Mouse (Mus musculus): Measurements from ENCODE around the gene Gm20425. TPM values are rescaled to one million over a fixed set of nuclear protein-coding genes. Genes with fewer than 3 reads are reported as not detected.

Gm20425 gene
- polyA plus RNA-seq, 1 experiment from 2014 or later = not detected

DNA sequence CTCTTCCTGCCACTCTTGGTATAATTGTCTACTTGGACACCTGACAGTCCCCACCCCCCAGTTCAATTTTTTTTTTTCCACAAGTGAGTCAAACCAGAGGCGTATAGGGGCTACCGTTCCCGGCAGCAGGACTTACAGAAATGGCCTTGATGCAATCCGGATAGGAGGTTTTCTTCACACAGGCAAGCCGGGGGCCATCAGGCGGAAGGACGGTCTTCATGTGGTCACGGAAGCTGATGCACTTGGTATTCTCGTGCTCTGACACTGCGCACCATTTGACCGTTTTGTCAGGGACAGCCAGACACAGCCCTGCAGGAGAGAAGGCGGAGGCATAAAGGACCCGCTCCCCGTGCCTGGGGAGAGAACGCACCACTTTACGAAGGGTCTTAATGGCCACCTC, 2.3 kb downstream of the Gm20425 start:
- Histone ChIP-seq H3K27me3 (replicated peaks; ENCODE audit: control insufficient read depth, insufficient read depth, low read length) (no peaks in the 10 kb centered on the region), H3K4me3 (ENCODE audit: low read length) (no peak overlapping the region), H3K36me3 (ENCODE audit: control insufficient read depth, insufficient read depth, low read length) (no peaks in the 10 kb centered on the region), H3K4me2 (ENCODE audit: low read length) (no peak overlapping the region), H3K27ac (ENCODE audit: low read depth, low read length) (no peak overlapping the region), H3K9me3 (ENCODE audit: control insufficient read depth, low read length) (no peaks in the 10 kb centered on the region), H3K9ac (ENCODE audit: low read depth, low read length) (no peak overlapping the region), H3K4me1 (ENCODE audit: control insufficient read depth, insufficient read depth, low read depth, low read length) (peaks cover 6% of the 10 kb centered on the region)
- 89% methylated on average over 16 of the region's 16 CpGs for WGBS
- no peak for ATAC-seq

DNA sequence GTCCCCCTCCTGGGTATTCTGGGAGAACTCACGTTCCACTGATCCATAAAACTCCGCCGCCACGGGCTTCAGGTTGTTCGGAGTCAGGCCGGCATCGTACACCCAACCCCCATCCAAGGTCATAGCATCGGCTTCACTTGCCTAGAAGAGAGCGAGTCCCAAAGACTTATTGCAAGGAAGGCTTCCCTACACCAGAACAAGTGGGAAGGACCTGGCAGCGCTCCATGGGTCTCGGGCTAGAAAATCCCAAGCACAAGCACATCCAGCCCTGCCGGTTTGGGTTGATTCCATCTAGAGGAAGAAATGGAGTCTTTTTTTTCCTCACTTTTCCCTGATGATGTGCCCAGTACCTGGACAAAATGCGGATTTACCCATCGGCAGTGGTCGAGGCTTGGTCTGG, 3.3 kb downstream of the Gm20425 start:
- no peak overlapping the region for H3K4me2 ChIP-seq (ENCODE audit: low read length)
- H3K4me3 ChIP-seq (ENCODE audit: low read length) = no peak overlapping the region
- H3K27ac ChIP-seq (ENCODE audit: low read depth, low read length) = no peak overlapping the region
- H3K9me3 ChIP-seq (ENCODE audit: control insufficient read depth, low read length) = no peaks in the 10 kb centered on the region
- H3K27me3 ChIP-seq (replicated peaks; ENCODE audit: control insufficient read depth, insufficient read depth, low read length) = no peaks in the 10 kb centered on the region
- no peak for ATAC-seq
- H3K9ac ChIP-seq (ENCODE audit: low read depth, low read length) = no peak overlapping the region
- 94% methylated on average over 15 of the region's 15 CpGs for WGBS
- no peaks in the 10 kb centered on the region for H3K36me3 ChIP-seq (ENCODE audit: control insufficient read depth, insufficient read depth, low read length)
- H3K4me1 ChIP-seq (ENCODE audit: control insufficient read depth, insufficient read depth, low read depth, low read length) = peaks cover 6% of the 10 kb centered on the region

DNA sequence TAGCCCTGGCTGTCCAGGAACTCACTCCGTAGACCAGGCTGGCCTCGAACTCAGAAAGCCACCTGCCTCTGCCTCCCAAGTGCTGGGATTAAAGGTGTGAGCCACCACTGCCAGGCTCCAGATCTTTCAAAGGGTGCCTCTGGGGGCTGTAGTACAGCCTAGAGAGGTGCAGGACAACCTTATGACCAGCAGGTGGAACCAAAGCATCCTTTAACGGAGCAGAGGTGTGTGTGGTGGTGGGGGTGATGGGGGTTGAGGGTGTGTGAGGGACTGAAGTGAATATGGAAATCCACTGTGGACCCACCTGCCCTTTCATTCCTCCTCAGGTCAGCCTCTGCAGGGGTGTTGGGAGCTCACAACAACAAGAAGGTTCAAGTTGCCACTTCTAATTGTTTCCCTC, 4.6 kb downstream of the Gm20425 start:
- 61% methylated on average over 3 of the region's 3 CpGs for WGBS
- H3K36me3 ChIP-seq (ENCODE audit: control insufficient read depth, insufficient read depth, low read length) = no peaks in the 10 kb centered on the region
- no peaks in the 10 kb centered on the region for H3K27me3 ChIP-seq (replicated peaks; ENCODE audit: control insufficient read depth, insufficient read depth, low read length)
- no peak overlapping the region for H3K27ac ChIP-seq (ENCODE audit: low read depth, low read length)
- no peak overlapping the region for H3K4me3 ChIP-seq (ENCODE audit: low read length)
- H3K4me2 ChIP-seq (ENCODE audit: low read length) = no peak overlapping the region
- no peak for ATAC-seq
- H3K4me1 ChIP-seq (ENCODE audit: control insufficient read depth, insufficient read depth, low read depth, low read length) = peaks cover 3% of the 10 kb centered on the region
- no peak overlapping the region for H3K9ac ChIP-seq (ENCODE audit: low read depth, low read length)
- H3K9me3 ChIP-seq (ENCODE audit: control insufficient read depth, low read length) = no peaks in the 10 kb centered on the region

- H3K27me3 ChIP-seq (replicated peaks; ENCODE audit: control insufficient read depth, insufficient read depth, low read length) = no peaks in the 10 kb centered on the region
- H3K27ac ChIP-seq (ENCODE audit: low read depth, low read length) = no peak overlapping the region
- no peaks in the 10 kb centered on the region for H3K9me3 ChIP-seq (ENCODE audit: control insufficient read depth, low read length)
- H3K4me1 ChIP-seq (ENCODE audit: control insufficient read depth, insufficient read depth, low read depth, low read length) = no peaks in the 10 kb centered on the region
- no peak overlapping the region for H3K4me3 ChIP-seq (ENCODE audit: low read length)
- no peak overlapping the region for H3K4me2 ChIP-seq (ENCODE audit: low read length)
- H3K36me3 ChIP-seq (ENCODE audit: control insufficient read depth, insufficient read depth, low read length) = no peaks in the 10 kb centered on the region
- WGBS = 97% methylated on average over 7 of the region's 7 CpGs
- H3K9ac ChIP-seq (ENCODE audit: low read depth, low read length) = no peak overlapping the region
- ATAC-seq = no peak
Observed at GRCm38 (mm10) chr9:103224721-103225120, 5.4 kb downstream of the Gm20425 start.

DNA sequence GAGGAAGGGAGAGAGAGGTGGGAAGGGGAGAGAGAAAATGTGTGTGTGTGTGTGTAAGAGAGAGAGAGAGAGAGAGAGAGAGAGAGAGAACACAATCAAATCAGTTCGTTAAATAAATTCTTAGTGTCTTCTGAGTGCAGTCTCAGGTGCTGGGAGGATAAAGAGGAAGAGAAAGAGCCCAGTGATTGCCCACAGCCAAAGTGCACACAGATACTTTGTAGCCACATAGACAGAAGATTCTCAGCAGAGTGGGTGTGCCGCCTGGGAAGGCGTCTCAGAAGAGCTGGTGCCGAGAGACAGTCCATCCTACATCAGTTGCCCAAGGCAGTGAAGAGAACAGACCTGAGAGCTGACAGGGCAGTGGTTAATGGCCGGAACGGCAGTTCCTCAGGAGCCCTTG, 15.8 kb downstream of the Gm20425 start:
- Histone ChIP-seq H3K4me1 (ENCODE audit: control insufficient read depth, insufficient read depth, low read depth, low read length) (no peaks in the 10 kb centered on the region), H3K9ac (ENCODE audit: low read depth, low read length) (no peak overlapping the region), H3K9me3 (ENCODE audit: control insufficient read depth, low read length) (no peaks in the 10 kb centered on the region), H3K4me3 (ENCODE audit: low read length) (no peak overlapping the region), H3K27ac (ENCODE audit: low read depth, low read length) (no peak overlapping the region), H3K36me3 (ENCODE audit: control insufficient read depth, insufficient read depth, low read length) (no peaks in the 10 kb centered on the region), H3K4me2 (ENCODE audit: low read length) (no peak overlapping the region), H3K27me3 (replicated peaks; ENCODE audit: control insufficient read depth, insufficient read depth, low read length) (no peaks in the 10 kb centered on the region)
- WGBS = 79% methylated on average over 6 of the region's 6 CpGs
- no peak for ATAC-seq

DNA sequence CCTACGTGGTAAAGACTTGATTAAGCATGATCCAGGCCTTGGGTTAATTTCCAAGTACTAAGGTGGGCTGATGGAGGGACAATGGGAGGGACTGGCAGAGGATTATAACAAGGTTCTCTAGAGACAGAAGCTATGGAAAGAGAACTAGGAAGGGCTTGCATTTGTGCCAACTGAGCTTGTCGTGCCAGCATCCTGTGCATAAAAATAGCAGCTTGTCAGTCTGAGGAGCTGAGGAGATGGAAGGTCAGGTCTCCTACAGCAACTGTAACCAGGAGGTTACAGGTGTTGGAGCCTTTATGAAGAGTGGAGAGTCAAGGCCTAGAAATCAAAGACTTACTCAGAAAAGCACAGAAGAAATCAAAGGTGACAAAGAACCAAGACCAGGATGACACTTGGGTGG, 16.5 kb downstream of the Gm20425 start:
- WGBS = 58% methylated on average over 2 of the region's 2 CpGs
- Histone ChIP-seq H3K4me3 (ENCODE audit: low read length) (no peak overlapping the region), H3K4me2 (ENCODE audit: low read length) (no peak overlapping the region), H3K9ac (ENCODE audit: low read depth, low read length) (no peak overlapping the region), H3K27me3 (replicated peaks; ENCODE audit: control insufficient read depth, insufficient read depth, low read length) (no peaks in the 10 kb centered on the region), H3K27ac (ENCODE audit: low read depth, low read length) (no peak overlapping the region), H3K4me1 (ENCODE audit: control insufficient read depth, insufficient read depth, low read depth, low read length) (no peaks in the 10 kb centered on the region), H3K9me3 (ENCODE audit: control insufficient read depth, low read length) (no peaks in the 10 kb centered on the region), H3K36me3 (ENCODE audit: control insufficient read depth, insufficient read depth, low read length) (no peaks in the 10 kb centered on the region)
- no peak for ATAC-seq

DNA sequence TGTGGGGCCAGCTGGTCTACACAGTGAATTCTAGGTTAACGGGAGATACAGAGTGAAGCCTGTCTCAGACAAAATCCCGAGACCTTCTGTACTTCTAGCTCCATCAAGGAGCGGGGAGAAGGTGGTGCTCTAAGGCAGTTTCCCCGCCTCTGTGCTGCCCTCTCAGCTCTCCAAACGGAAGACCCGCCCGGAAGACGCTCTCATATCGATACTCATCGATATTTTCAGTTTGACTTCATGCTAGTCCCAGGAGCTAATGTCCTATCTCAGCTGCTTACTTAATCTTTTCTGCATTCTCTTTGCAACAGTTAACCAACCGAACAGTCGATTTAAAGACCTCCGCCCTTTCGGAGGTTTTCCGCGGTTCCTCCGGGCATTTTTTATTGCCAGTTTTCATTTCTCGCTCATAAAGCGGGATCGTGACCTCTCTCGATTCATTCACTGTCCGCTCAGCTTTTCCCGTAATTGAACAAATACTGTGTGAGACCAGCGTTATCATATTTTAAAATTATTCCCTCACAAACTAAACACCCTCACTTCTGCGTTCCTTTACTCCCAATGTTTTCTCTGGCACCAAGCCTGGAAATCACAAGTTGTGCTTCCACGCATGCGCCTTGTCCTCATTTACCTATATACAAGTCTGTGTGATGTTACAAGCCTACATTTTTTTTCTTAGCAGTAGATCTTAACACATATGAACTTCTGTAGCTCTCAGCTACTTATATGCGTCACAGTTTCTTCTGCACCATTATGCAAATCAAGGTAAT, 17.3 kb downstream of the Gm20425 start:
- no peak overlapping the region; the same call in 1 of the 2 replicates for H3K4me3 ChIP-seq (ENCODE audit: low read length)
- peak overlapping the region; percentile 0; the same call in 1 of the 2 replicates for H3K4me2 ChIP-seq (ENCODE audit: low read length)

DNA sequence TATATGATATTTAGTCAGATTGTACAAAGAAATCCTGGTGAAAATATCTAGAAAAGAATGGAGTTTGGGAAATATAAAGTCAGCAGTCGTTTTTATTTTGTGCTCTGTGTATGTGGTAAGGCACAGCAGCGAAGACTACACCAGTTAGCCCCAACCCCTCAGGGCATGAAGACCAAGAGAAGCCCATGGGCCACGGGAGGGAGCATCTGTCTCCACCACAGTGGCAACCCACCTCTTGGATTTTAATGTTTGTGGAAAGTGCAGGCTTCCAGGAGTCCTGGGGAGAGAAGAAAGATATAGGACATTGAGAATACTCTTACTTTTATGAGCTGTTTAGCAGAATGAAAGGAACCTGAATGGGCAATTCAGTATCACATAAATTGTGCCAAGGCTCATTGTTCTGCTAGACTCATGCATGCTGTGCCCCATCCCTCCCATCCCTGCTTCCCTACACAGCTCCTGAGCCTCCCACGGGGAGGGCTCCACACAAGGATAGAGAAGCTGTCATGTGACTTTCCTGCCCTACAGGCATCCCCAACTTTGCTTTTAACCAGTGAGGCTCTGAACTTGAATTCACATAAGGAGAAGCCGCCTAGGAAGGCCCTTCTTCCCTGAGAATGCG, 21.2 kb downstream of the Gm20425 start:
- WGBS = 46% methylated on average over 6 of the region's 6 CpGs
- Histone ChIP-seq H3K4me3 (ENCODE audit: low read length) (no peak overlapping the region), H3K36me3 (ENCODE audit: control insufficient read depth, insufficient read depth, low read length) (no peaks in the 10 kb centered on the region), H3K4me1 (ENCODE audit: control insufficient read depth, insufficient read depth, low read depth, low read length) (no peaks in the 10 kb centered on the region), H3K27me3 (replicated peaks; ENCODE audit: control insufficient read depth, insufficient read depth, low read length) (no peaks in the 10 kb centered on the region), H3K9me3 (ENCODE audit: control insufficient read depth, low read length) (no peaks in the 10 kb centered on the region), H3K9ac (ENCODE audit: low read depth, low read length) (no peak overlapping the region), H3K4me2 (ENCODE audit: low read length) (no peak overlapping the region), H3K27ac (ENCODE audit: low read depth, low read length) (no peak overlapping the region)
- no peak for ATAC-seq

More for the DNA sequence above, 17.3 kb downstream of the Gm20425 start:
- Histone ChIP-seq H3K9ac (ENCODE audit: low read depth, low read length) (no peak overlapping the region), H3K4me1 (ENCODE audit: control insufficient read depth, insufficient read depth, low read depth, low read length) (no peaks in the 10 kb centered on the region), H3K27ac (ENCODE audit: low read depth, low read length) (no peak overlapping the region), H3K9me3 (ENCODE audit: control insufficient read depth, low read length) (no peaks in the 10 kb centered on the region), H3K36me3 (ENCODE audit: control insufficient read depth, insufficient read depth, low read length) (no peaks in the 10 kb centered on the region), H3K27me3 (replicated peaks; ENCODE audit: control insufficient read depth, insufficient read depth, low read length) (no peaks in the 10 kb centered on the region)
- 68% methylated on average over 28 of the region's 28 CpGs for WGBS
- ATAC-seq = no peak

DNA sequence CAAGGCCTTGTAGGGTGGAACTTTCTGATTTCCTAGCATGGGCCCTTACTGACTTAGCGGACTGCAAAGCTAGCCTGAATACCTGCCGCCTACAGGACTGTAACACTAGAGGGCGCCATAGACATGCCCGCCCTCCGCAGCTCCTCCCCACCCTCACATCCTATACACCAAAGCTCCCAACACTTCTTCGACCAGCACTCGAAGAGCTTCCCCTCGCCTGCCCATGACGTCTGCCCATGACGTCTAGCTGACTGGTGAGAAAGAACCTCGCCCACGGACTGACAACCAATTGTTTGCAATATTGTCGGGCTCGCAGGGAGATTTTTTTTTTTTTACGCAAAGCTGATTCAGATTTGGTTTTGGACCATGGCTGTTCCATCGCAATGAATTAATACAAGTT, 22.3 kb downstream of the Gm20425 start:
- 9% methylated on average over 16 of the region's 16 CpGs for WGBS
- H3K27me3 ChIP-seq (replicated peaks; ENCODE audit: control insufficient read depth, insufficient read depth, low read length) = no peaks in the 10 kb centered on the region
- no peak overlapping the region for H3K27ac ChIP-seq (ENCODE audit: low read depth, low read length)
- peak overlapping the region; percentile 50 for H3K4me2 ChIP-seq (ENCODE audit: low read length)
- H3K9me3 ChIP-seq (ENCODE audit: control insufficient read depth, low read length) = no peaks in the 10 kb centered on the region
- H3K9ac ChIP-seq (ENCODE audit: low read depth, low read length) = no peak overlapping the region
- peak overlapping the region; percentile 8; the same call in 1 of the 2 replicates for H3K4me3 ChIP-seq (ENCODE audit: low read length)
- peak; percentile 90 for ATAC-seq
- no peaks in the 10 kb centered on the region for H3K4me1 ChIP-seq (ENCODE audit: control insufficient read depth, insufficient read depth, low read depth, low read length)
- H3K36me3 ChIP-seq (ENCODE audit: control insufficient read depth, insufficient read depth, low read length) = no peaks in the 10 kb centered on the region
